Mouse (Mus musculus): ENCODE measurements around the gene Thbs1. TPM values are rescaled to one million over a fixed set of nuclear protein-coding genes. Genes with fewer than 3 reads are reported as not detected.

Gene Thbs1
- polyA plus RNA-seq, 1 experiment from 2014 or later, result 5.1 TPM

DNA sequence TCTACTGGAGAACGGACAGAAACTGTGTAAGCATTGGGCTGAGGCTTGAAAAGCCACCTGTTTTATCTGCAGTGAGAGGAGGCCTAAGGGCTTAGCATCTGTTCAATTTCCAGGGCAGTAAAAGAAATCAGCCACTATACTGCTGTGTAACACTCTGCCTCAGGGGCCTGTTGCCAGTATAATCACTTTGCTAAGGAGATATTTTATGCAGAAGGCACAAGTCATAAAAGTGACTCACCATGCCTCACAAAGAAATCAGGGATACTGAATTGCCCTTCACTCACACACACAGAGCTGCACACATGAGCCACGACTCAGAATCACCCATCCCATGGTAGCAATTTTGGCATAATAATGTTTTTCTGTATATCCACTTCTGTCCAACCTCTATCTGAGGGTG lies 4.5 kb downstream of the Thbs1 start:
- WGBS, result 72% methylated on average over 2 of the region's 2 CpGs
- no peak for ATAC-seq
- Histone ChIP-seq H3K27me3 (peaks cover 18% of the 10 kb centered on the region), H3K4me2 (replicated peaks) (no peak overlapping the region), H3K9ac (replicated peaks) (no peak overlapping the region), H3K4me3 (replicated peaks) (no peak overlapping the region), H3K4me1 (replicated peaks) (peaks cover 27% of the 10 kb centered on the region), H3K27ac (no peak overlapping the region), H3K9me3 (no peaks in the 10 kb centered on the region), H3K36me3 (peaks cover 3% of the 10 kb centered on the region; the same call in 1 of the 2 replicates)

DNA sequence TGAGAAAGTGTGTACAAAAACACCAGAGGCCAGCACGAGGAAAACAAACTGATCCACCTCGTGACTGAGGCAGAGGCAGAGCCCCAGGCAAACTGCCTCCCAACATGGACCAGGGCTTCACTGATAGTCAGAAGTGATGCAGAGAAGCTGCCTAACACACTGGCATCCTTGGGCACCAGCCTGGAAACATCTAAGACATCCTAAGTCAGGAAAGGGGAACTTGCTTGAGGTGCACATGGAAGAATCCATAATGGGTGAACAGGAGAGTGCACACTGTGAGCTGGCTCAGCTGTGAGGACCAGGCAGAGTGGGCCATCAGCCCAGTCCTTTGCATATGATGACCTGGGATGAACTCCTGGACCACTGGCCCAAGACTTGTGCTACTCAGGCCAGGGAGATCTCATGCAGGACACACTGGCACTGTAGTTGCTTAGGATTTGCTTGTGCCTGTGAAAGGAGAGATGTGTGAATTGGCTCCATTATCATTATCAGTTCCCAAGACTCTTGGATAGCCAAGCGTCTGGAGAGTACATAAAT lies 5.1 kb downstream of the Thbs1 start:
- no peak overlapping the region for H3K4me2 ChIP-seq (replicated peaks)
- no peak overlapping the region for H3K4me3 ChIP-seq (replicated peaks)
- H3K36me3 ChIP-seq, result peaks cover 3% of the 10 kb centered on the region; the same call in 1 of the 2 replicates
- no peak overlapping the region for H3K9ac ChIP-seq (replicated peaks)
- H3K27ac ChIP-seq, result no peak overlapping the region
- H3K9me3 ChIP-seq, result no peaks in the 10 kb centered on the region
- ATAC-seq, result no peak
- H3K4me1 ChIP-seq (replicated peaks), result peaks cover 22% of the 10 kb centered on the region
- peaks cover 18% of the 10 kb centered on the region for H3K27me3 ChIP-seq
- WGBS, result 69% methylated on average over 3 of the region's 3 CpGs

DNA sequence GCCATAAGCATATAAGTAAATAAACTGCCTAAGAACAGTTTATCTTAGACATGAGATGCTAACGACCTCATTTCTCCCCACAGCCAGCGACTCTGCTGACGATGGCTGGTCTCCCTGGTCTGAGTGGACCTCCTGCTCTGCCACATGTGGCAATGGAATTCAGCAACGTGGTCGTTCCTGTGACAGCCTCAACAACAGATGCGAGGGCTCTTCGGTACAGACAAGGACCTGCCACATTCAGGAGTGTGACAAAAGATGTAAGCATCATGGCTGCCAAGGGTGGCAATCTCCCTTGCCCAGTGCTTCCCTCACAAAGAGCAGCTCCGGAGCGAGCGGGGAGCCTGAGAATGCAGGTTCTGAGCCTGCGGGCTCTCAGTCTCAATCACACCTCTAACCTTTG lies 5.7 kb downstream of the Thbs1 start:
- H3K27me3 ChIP-seq, result peaks cover 12% of the 10 kb centered on the region
- H3K4me2 ChIP-seq (replicated peaks), result no peak overlapping the region
- no peak overlapping the region for H3K4me3 ChIP-seq (replicated peaks)
- H3K36me3 ChIP-seq, result peaks cover 3% of the 10 kb centered on the region; the same call in 1 of the 2 replicates
- H3K4me1 ChIP-seq (replicated peaks), result peaks cover 17% of the 10 kb centered on the region
- no peak overlapping the region for H3K27ac ChIP-seq
- no peaks in the 10 kb centered on the region for H3K9me3 ChIP-seq
- no peak for ATAC-seq
- 89% methylated on average over 11 of the region's 11 CpGs for WGBS
- no peak overlapping the region for H3K9ac ChIP-seq (replicated peaks)

DNA sequence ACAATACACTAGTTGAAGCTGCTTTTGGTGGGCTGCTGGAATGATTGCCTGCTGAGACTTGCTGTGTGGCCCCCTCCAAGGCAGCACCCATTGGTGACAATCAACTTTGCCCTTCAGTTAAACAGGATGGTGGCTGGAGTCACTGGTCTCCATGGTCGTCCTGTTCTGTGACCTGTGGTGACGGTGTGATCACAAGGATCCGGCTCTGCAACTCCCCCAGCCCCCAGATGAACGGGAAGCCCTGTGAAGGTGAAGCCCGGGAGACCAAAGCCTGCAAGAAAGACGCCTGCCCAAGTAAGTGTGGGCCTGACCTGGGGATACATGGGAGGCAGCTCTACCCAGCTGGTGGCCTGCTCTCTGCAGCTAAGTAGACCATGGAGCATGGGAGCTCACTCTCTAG lies 6.4 kb downstream of the Thbs1 start:
- Histone ChIP-seq H3K36me3 (peaks cover 3% of the 10 kb centered on the region; the same call in 1 of the 2 replicates), H3K4me1 (replicated peaks) (peaks cover 11% of the 10 kb centered on the region)
- 76% methylated on average over 6 of the region's 6 CpGs for WGBS

DNA sequence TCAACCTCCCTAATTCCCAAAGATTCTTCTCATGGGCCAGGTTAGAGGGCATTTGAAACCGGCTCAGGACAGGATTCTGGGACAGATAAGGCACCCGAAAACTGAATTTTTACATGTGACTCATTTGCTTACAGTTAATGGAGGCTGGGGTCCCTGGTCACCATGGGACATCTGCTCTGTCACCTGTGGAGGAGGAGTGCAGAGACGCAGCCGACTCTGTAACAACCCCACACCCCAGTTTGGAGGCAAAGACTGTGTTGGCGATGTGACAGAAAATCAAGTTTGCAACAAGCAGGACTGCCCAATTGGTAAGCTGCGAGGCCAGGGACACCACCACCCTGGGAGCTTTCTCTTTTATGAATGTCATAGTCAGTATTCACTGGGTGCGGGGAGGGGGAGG lies 6.8 kb downstream of the Thbs1 start:
- Histone ChIP-seq H3K4me3 (replicated peaks) (no peak overlapping the region), H3K4me2 (replicated peaks) (no peak overlapping the region), H3K27me3 (peaks cover under 1% of the 10 kb centered on the region; the same call in 1 of the 2 replicates), H3K27ac (no peak overlapping the region), H3K4me1 (replicated peaks) (peaks cover 8% of the 10 kb centered on the region; the same call in 1 of the 2 replicates), H3K36me3 (peaks cover 3% of the 10 kb centered on the region; the same call in 1 of the 2 replicates), H3K9me3 (no peaks in the 10 kb centered on the region), H3K9ac (replicated peaks) (no peak overlapping the region)
- no peak for ATAC-seq
- WGBS, result 93% methylated on average over 7 of the region's 7 CpGs

More for the DNA sequence above, 6.4 kb downstream of the Thbs1 start:
- no peaks in the 10 kb centered on the region for H3K9me3 ChIP-seq
- H3K4me2 ChIP-seq (replicated peaks), result no peak overlapping the region
- H3K27me3 ChIP-seq, result peaks cover 6% of the 10 kb centered on the region
- H3K9ac ChIP-seq (replicated peaks), result no peak overlapping the region
- H3K27ac ChIP-seq, result no peak overlapping the region
- ATAC-seq, result no peak
- H3K4me3 ChIP-seq (replicated peaks), result no peak overlapping the region

DNA sequence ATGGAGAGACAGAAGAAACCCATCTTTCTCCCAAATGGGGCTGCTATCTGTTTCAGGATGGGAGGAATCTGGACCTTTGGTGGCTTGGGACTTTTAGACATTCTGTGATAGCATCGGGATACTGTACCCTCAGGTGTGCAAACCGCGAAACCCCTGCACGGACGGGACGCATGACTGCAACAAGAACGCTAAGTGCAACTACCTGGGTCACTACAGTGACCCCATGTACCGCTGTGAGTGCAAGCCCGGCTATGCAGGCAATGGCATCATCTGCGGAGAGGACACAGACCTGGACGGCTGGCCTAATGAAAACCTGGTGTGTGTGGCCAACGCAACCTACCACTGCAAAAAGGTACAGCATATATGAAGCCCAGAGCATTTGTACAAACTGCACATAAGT lies 8.0 kb downstream of the Thbs1 start:
- H3K9me3 ChIP-seq, result no peaks in the 10 kb centered on the region
- H3K4me1 ChIP-seq (replicated peaks), result peaks cover 9% of the 10 kb centered on the region; the same call in 1 of the 2 replicates
- H3K4me3 ChIP-seq (replicated peaks), result no peak overlapping the region
- ATAC-seq, result no peak
- no peaks in the 10 kb centered on the region; the same call in 1 of the 2 replicates for H3K27me3 ChIP-seq
- H3K36me3 ChIP-seq, result peaks cover 3% of the 10 kb centered on the region; the same call in 1 of the 2 replicates
- H3K27ac ChIP-seq, result no peak overlapping the region
- 96% methylated on average over 12 of the region's 12 CpGs for WGBS
- H3K4me2 ChIP-seq (replicated peaks), result no peak overlapping the region
- H3K9ac ChIP-seq (replicated peaks), result no peak overlapping the region

DNA sequence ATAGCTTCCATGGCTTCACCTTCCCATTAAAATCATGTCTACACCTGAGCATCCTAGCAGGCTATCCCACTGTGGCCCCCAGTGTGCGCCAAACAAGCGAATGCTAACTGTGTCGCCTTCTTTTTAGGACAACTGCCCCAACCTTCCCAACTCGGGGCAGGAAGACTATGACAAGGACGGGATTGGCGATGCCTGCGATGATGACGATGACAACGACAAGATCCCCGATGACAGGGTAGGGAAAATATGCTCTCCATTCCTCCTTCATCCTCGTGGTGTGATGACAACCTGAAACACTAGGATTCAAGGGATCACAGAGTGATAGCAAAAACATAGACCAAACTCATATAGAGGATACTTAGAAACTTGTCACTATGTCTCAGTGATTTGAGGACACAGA lies 8.4 kb downstream of the Thbs1 start:
- H3K27me3 ChIP-seq, result no peaks in the 10 kb centered on the region
- peaks cover 11% of the 10 kb centered on the region; the same call in 1 of the 2 replicates for H3K4me1 ChIP-seq (replicated peaks)
- H3K4me3 ChIP-seq (replicated peaks), result no peak overlapping the region
- H3K9ac ChIP-seq (replicated peaks), result no peak overlapping the region
- ATAC-seq, result no peak
- peaks cover 3% of the 10 kb centered on the region; the same call in 1 of the 2 replicates for H3K36me3 ChIP-seq
- H3K4me2 ChIP-seq (replicated peaks), result no peak overlapping the region
- no peak overlapping the region for H3K27ac ChIP-seq
- H3K9me3 ChIP-seq, result no peaks in the 10 kb centered on the region
- 94% methylated on average over 11 of the region's 11 CpGs for WGBS

DNA sequence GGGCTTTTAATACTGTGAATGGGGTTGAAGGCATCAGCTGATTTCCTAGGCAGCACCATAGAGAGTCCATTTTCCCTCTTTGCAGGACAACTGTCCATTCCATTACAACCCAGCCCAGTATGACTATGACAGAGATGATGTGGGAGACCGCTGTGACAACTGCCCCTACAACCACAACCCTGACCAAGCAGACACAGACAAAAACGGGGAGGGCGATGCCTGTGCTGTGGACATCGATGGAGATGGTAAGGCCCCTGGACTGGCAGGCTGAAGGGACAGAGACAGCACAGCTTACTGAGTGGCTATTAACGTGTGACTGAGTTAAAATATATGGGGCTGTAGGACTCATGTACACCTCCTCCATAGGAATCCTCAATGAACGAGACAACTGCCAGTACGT lies 9.1 kb downstream of the Thbs1 start:
- 93% methylated on average over 7 of the region's 7 CpGs for WGBS
- Histone ChIP-seq H3K9ac (replicated peaks) (no peak overlapping the region), H3K27ac (no peak overlapping the region), H3K4me1 (replicated peaks) (peaks cover 8% of the 10 kb centered on the region), H3K4me3 (replicated peaks) (no peak overlapping the region), H3K27me3 (no peaks in the 10 kb centered on the region), H3K4me2 (replicated peaks) (no peak overlapping the region), H3K9me3 (no peaks in the 10 kb centered on the region), H3K36me3 (peaks cover 3% of the 10 kb centered on the region; the same call in 1 of the 2 replicates)
- ATAC-seq, result no peak

DNA sequence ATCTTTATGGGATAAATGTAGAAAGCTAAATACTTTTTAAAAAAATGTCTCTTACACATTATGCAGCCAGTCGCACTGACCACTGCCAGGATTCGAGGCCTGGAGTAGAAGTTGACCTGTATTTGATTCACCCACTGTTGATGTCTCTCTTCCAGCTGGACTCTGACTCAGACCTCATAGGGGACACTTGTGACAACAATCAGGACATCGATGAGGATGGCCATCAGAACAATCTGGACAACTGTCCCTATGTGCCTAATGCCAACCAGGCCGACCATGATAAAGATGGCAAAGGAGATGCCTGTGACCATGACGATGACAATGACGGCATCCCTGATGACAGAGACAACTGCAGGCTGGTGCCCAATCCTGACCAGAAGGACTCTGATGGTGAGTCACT lies 10.6 kb downstream of the Thbs1 start:
- no peak for ATAC-seq
- Histone ChIP-seq H3K9ac (replicated peaks) (no peak overlapping the region), H3K27me3 (no peaks in the 10 kb centered on the region), H3K4me1 (replicated peaks) (peaks cover 11% of the 10 kb centered on the region), H3K4me3 (replicated peaks) (no peak overlapping the region), H3K36me3 (peaks cover 3% of the 10 kb centered on the region; the same call in 1 of the 2 replicates), H3K4me2 (replicated peaks) (no peak overlapping the region), H3K9me3 (no peaks in the 10 kb centered on the region), H3K27ac (no peak overlapping the region)
- 96% methylated on average over 6 of the region's 6 CpGs for WGBS

DNA sequence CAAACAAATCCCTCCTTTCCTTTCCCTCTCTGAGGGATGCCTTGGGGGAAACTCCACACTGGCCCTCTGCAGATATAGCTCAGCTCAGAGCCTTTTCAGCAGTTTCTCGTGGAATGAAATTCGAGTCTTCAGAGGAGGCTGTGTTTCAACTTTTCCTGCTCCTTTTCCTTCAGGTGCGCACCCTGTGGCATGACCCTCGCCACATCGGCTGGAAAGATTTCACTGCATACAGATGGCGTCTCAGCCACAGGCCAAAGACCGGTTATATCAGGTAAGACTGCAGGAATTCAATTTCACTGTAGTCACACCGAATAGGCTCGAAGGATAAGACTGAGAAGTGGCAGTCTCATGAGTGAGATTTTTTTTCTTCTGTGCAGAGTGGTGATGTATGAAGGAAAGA lies 12.1 kb downstream of the Thbs1 start:
- Histone ChIP-seq H3K9ac (replicated peaks) (no peak overlapping the region), H3K9me3 (no peaks in the 10 kb centered on the region)
- 88% methylated on average over 9 of the region's 9 CpGs for WGBS

DNA sequence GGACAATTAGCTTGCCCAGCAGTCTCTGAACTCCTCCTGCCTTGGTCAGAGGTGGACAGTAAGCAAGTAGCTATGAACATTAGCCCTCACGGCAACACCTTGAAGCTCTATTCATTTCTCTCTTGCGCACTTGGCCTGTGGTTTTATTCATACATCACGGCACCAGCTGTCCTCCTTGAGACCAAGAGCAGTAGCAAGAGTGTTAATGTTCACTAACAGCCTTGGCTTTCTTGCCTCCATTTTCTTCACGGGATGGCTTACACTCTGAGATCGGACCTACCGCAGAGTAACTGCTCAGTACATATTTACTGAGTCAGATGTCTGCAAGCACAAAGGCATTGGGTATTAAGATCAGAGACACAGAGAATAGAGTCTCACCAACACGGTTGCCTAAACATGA lies 12.8 kb downstream of the Thbs1 start:
- WGBS, result 82% methylated on average over 7 of the region's 7 CpGs
- H3K4me1 ChIP-seq (replicated peaks), result peaks cover 11% of the 10 kb centered on the region
- no peak overlapping the region for H3K4me3 ChIP-seq (replicated peaks)
- no peak overlapping the region for H3K4me2 ChIP-seq (replicated peaks)
- ATAC-seq, result no peak
- no peak overlapping the region for H3K27ac ChIP-seq
- H3K36me3 ChIP-seq, result peaks cover 3% of the 10 kb centered on the region; the same call in 1 of the 2 replicates
- H3K9ac ChIP-seq (replicated peaks), result no peak overlapping the region
- H3K27me3 ChIP-seq, result no peaks in the 10 kb centered on the region
- H3K9me3 ChIP-seq, result no peaks in the 10 kb centered on the region

More for the DNA sequence above, 12.1 kb downstream of the Thbs1 start:
- no peaks in the 10 kb centered on the region for H3K27me3 ChIP-seq
- no peak overlapping the region for H3K4me3 ChIP-seq (replicated peaks)
- no peak overlapping the region for H3K27ac ChIP-seq
- H3K36me3 ChIP-seq, result peaks cover 3% of the 10 kb centered on the region; the same call in 1 of the 2 replicates
- H3K4me1 ChIP-seq (replicated peaks), result peaks cover 11% of the 10 kb centered on the region
- no peak overlapping the region for H3K4me2 ChIP-seq (replicated peaks)
- no peak for ATAC-seq

DNA sequence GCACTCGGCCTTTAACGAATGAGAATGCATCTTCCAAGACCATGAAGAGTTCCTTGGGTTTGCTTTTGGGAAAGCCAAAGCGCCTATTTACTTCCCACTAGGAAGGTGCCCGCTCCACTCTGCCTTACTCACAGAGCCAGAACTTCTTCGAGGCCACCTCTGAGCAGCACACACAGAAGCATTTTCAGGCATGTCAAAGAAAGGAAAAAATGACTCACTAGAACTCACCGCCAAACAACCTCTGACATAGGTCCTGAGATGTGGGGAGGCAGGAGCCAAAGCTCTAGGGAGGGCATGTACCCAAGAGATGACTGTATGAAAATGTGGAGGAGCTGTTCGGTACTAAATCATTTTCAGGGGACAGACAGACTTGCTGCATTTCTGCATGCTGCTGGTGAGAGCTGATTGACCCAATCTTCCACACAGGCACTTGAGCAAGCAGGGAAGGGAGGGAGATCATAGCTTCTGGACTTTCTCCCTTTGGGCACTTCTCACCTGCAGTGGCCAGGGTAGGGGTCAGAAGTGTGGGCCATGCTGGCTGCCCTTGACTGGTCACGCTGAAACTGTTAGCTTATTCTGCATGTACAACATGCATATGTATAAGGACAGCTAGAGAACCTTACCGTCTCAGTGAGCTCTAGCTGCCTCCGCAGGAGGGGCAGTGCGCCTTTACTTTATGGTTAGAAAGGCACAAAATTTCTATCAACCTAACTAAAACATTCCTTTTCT lies 13.7 kb downstream of the Thbs1 start:
- Histone ChIP-seq H3K9ac (replicated peaks) (no peak overlapping the region), H3K4me3 (replicated peaks) (no peak overlapping the region), H3K27ac (no peak overlapping the region), H3K9me3 (no peaks in the 10 kb centered on the region), H3K27me3 (no peaks in the 10 kb centered on the region), H3K4me1 (replicated peaks) (peaks cover 11% of the 10 kb centered on the region), H3K36me3 (peaks cover 3% of the 10 kb centered on the region; the same call in 1 of the 2 replicates), H3K4me2 (replicated peaks) (no peak overlapping the region)
- 73% methylated on average over 11 of the region's 11 CpGs for WGBS
- no peak for ATAC-seq
